Mouse (Mus musculus): ENCODE results near the gene Furin. TPM values are rescaled to one million over a fixed set of nuclear protein-coding genes. Genes with fewer than 3 reads are reported as not detected.

The Furin gene
- polyA plus RNA-seq, 1 experiment from 2014 or later, result 8.7 TPM

DNA sequence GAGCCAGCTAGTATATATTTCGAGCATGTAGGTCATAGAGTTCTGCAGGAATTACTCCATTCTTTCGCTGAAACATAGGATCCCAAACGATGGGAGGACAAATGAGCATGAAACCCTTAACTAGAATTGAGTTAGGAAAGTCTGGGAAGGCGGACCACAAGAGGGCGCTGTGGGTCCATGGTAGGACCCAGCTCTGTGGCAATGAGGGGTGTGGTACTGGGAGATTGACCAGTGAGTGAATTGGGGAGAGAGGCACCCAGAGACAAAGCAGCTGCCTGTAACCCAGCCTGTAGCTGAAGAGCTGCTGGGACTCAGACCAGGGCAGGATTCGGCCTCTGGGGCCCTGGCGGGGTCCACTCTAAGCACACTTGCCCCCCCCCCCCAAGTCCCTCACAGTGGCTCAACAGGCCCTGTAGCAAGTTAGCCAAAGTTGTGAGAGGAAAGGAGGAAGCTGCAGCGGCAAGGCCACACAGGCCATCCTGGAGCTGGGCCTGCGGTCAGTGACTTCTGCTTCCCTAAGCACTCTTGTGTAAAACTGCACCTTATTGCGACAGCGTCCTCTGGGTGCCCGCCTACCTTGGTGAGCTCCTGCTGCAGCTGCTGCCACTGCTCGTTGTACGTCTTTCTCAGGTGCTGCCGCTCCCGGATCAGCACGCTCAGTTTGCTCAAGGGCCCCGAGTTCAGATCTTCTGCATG, 18.9 kb downstream of the Furin start:
- H3K36me3 ChIP-seq (ENCODE audit: control insufficient read depth, insufficient read depth, low read length), result peaks cover 11% of the 10 kb centered on the region
- H3K9me3 ChIP-seq (replicated peaks; ENCODE audit: control insufficient read depth, low read length), result no peaks in the 10 kb centered on the region
- peak; percentile 70 for ATAC-seq (ENCODE audit: insufficient read depth, low FRiP score)
- peak overlapping the region; percentile 69 for H3K27ac ChIP-seq (ENCODE audit: low read length)
- peak overlapping the region; percentile 47 for H3K4me3 ChIP-seq (replicated peaks; ENCODE audit: low read length)
- peaks cover 19% of the 10 kb centered on the region for H3K4me1 ChIP-seq (ENCODE audit: control insufficient read depth, insufficient read depth, low read length)
- no peaks in the 10 kb centered on the region for H3K27me3 ChIP-seq (ENCODE audit: control insufficient read depth, insufficient read depth, low read length)
- WGBS, result 36% methylated on average over 18 of the region's 18 CpGs
- peak overlapping the region; percentile 62 for H3K4me2 ChIP-seq (ENCODE audit: low read depth, low read length)
- peak overlapping the region; percentile 76; the same call in 1 of the 2 replicates for H3K9ac ChIP-seq (ENCODE audit: low read length)

GRCm38 (mm10) chr7:80382919-80383318, 22.3 kb downstream of the Furin start:
- no peaks in the 10 kb centered on the region for H3K27me3 ChIP-seq (ENCODE audit: control insufficient read depth, insufficient read depth, low read length)
- no peaks in the 10 kb centered on the region for H3K36me3 ChIP-seq (ENCODE audit: control insufficient read depth, insufficient read depth, low read length)
- ATAC-seq (ENCODE audit: insufficient read depth, low FRiP score), result no peak
- no peak overlapping the region for H3K27ac ChIP-seq (ENCODE audit: low read length)
- H3K9ac ChIP-seq (ENCODE audit: low read length), result no peak overlapping the region
- H3K9me3 ChIP-seq (replicated peaks; ENCODE audit: control insufficient read depth, low read length), result no peaks in the 10 kb centered on the region
- WGBS, result 70% methylated on average over 11 of the region's 11 CpGs
- H3K4me1 ChIP-seq (ENCODE audit: control insufficient read depth, insufficient read depth, low read length), result peaks cover 16% of the 10 kb centered on the region
- no peak overlapping the region for H3K4me2 ChIP-seq (ENCODE audit: low read depth, low read length)
- no peak overlapping the region for H3K4me3 ChIP-seq (replicated peaks; ENCODE audit: low read length)

GRCm38 (mm10) chr7:80379531-80379930, 25.7 kb downstream of the Furin start:
- no peak overlapping the region for H3K4me2 ChIP-seq (ENCODE audit: low read depth, low read length)
- H3K4me1 ChIP-seq (ENCODE audit: control insufficient read depth, insufficient read depth, low read length), result no peaks in the 10 kb centered on the region
- no peaks in the 10 kb centered on the region for H3K9me3 ChIP-seq (replicated peaks; ENCODE audit: control insufficient read depth, low read length)
- H3K36me3 ChIP-seq (ENCODE audit: control insufficient read depth, insufficient read depth, low read length), result no peaks in the 10 kb centered on the region
- no peak overlapping the region for H3K4me3 ChIP-seq (replicated peaks; ENCODE audit: low read length)
- WGBS, result 66% methylated on average over 13 of the region's 13 CpGs
- H3K27ac ChIP-seq (ENCODE audit: low read length), result no peak overlapping the region
- no peak overlapping the region for H3K9ac ChIP-seq (ENCODE audit: low read length)
- ATAC-seq (ENCODE audit: insufficient read depth, low FRiP score), result no peak
- H3K27me3 ChIP-seq (ENCODE audit: control insufficient read depth, insufficient read depth, low read length), result no peaks in the 10 kb centered on the region

DNA sequence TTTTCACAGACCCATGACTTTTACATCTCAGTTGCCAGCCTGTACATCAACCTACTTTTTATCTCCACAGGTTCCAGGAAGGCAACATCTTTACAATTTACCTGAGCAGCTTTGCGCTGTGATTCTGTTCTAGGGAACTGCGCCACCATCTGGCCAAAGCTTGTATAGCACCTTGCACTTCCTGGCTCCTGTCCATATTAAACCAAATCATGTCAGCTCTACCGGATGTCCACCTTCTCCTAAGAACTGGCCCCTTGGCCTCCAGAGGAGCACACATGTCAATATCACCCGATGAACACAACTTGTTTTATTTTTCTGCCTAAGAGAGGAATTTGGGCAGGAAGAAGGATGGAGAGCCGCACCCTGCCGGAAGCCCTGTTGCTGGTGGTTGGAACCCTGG, 27.8 kb downstream of the Furin start:
- Histone ChIP-seq H3K36me3 (ENCODE audit: control insufficient read depth, insufficient read depth, low read length) (no peaks in the 10 kb centered on the region), H3K4me3 (replicated peaks; ENCODE audit: low read length) (no peak overlapping the region), H3K27me3 (ENCODE audit: control insufficient read depth, insufficient read depth, low read length) (no peaks in the 10 kb centered on the region), H3K4me2 (ENCODE audit: low read depth, low read length) (no peak overlapping the region), H3K4me1 (ENCODE audit: control insufficient read depth, insufficient read depth, low read length) (no peaks in the 10 kb centered on the region), H3K9me3 (replicated peaks; ENCODE audit: control insufficient read depth, low read length) (no peaks in the 10 kb centered on the region), H3K27ac (ENCODE audit: low read length) (no peak overlapping the region), H3K9ac (ENCODE audit: low read length) (no peak overlapping the region)
- ATAC-seq (ENCODE audit: insufficient read depth, low FRiP score), result no peak
- 32% methylated on average over 6 of the region's 6 CpGs for WGBS

DNA sequence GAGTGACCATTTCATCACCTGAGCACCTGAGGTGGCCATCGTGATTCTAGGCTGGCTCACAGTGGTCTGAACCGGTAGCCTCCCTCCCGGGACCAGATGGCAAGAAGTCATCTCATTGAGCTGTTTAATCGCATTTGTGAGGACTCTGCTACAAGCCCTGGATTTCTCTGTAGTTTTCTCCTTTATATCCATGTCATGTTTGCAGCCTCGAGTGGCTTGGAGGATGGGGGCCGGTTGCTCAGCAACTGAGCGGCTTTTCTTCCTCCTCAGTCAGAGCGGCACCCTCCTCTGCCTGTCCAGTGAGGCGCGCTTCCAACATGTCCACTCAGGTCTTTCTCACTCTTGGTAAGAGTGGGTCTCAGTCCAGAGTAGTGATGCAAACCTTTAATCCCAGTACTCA, 29.0 kb downstream of the Furin start:
- Histone ChIP-seq H3K27ac (ENCODE audit: low read length) (no peak overlapping the region), H3K4me2 (ENCODE audit: low read depth, low read length) (no peak overlapping the region), H3K4me1 (ENCODE audit: control insufficient read depth, insufficient read depth, low read length) (no peaks in the 10 kb centered on the region), H3K27me3 (ENCODE audit: control insufficient read depth, insufficient read depth, low read length) (no peaks in the 10 kb centered on the region), H3K36me3 (ENCODE audit: control insufficient read depth, insufficient read depth, low read length) (no peaks in the 10 kb centered on the region), H3K4me3 (replicated peaks; ENCODE audit: low read length) (no peak overlapping the region), H3K9me3 (replicated peaks; ENCODE audit: control insufficient read depth, low read length) (no peaks in the 10 kb centered on the region), H3K9ac (ENCODE audit: low read length) (no peak overlapping the region)
- no peak for ATAC-seq (ENCODE audit: insufficient read depth, low FRiP score)
- WGBS, result 79% methylated on average over 10 of the region's 10 CpGs

DNA sequence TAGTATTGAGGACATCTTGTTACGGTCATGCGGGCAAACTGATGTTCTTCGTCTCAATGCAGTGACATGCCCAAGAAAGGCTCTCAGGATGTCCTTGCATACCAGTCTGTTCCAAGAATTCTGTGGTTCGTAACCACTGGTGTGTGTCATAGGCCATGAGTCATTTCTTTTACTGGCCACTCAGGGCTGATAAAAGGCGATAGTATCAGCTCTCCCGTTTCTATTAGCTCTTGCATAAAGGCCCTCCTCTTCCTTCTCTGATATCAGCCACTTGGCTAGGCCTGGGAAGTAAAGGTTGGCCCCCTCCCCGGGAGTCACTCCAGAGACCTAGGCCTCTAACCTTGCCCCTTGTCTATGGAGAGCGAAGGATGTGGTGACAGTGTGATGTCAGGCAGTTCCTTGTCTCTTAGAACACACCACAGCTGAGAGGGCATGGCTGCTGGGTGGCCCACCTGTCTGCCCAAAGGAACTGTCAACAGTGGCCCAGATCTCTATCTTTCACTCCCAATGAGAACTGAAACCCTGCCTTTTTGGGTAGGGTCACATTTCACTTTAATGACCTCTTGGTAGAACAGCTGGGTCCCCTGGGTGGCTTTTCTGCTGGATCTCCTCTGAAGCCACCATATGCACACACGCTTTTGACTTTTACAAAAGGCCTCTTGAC, 29.7 kb downstream of the Furin start:
- no peak for ATAC-seq (ENCODE audit: insufficient read depth, low FRiP score)
- no peak overlapping the region for H3K9ac ChIP-seq (ENCODE audit: low read length)
- H3K27ac ChIP-seq (ENCODE audit: low read length), result no peak overlapping the region
- H3K9me3 ChIP-seq (replicated peaks; ENCODE audit: control insufficient read depth, low read length), result no peaks in the 10 kb centered on the region
- H3K4me1 ChIP-seq (ENCODE audit: control insufficient read depth, insufficient read depth, low read length), result no peaks in the 10 kb centered on the region
- H3K27me3 ChIP-seq (ENCODE audit: control insufficient read depth, insufficient read depth, low read length), result no peaks in the 10 kb centered on the region
- no peak overlapping the region for H3K4me3 ChIP-seq (replicated peaks; ENCODE audit: low read length)
- 74% methylated on average over 9 of the region's 9 CpGs for WGBS
- no peak overlapping the region for H3K4me2 ChIP-seq (ENCODE audit: low read depth, low read length)
- H3K36me3 ChIP-seq (ENCODE audit: control insufficient read depth, insufficient read depth, low read length), result no peaks in the 10 kb centered on the region

GRCm38 (mm10) chr7:80374733-80375132, 30.5 kb downstream of the Furin start:
- no peaks in the 10 kb centered on the region for H3K9me3 ChIP-seq (replicated peaks; ENCODE audit: control insufficient read depth, low read length)
- ATAC-seq (ENCODE audit: insufficient read depth, low FRiP score), result no peak
- H3K27me3 ChIP-seq (ENCODE audit: control insufficient read depth, insufficient read depth, low read length), result no peaks in the 10 kb centered on the region
- WGBS, result 83% methylated on average over 3 of the region's 3 CpGs
- H3K4me2 ChIP-seq (ENCODE audit: low read depth, low read length), result no peak overlapping the region
- no peaks in the 10 kb centered on the region for H3K36me3 ChIP-seq (ENCODE audit: control insufficient read depth, insufficient read depth, low read length)
- H3K4me3 ChIP-seq (replicated peaks; ENCODE audit: low read length), result no peak overlapping the region
- no peak overlapping the region for H3K27ac ChIP-seq (ENCODE audit: low read length)
- H3K9ac ChIP-seq (ENCODE audit: low read length), result no peak overlapping the region
- peaks cover 6% of the 10 kb centered on the region for H3K4me1 ChIP-seq (ENCODE audit: control insufficient read depth, insufficient read depth, low read length)

- ATAC-seq (ENCODE audit: insufficient read depth, low FRiP score), result no peak
- H3K4me3 ChIP-seq (replicated peaks; ENCODE audit: low read length), result no peak overlapping the region
- H3K4me2 ChIP-seq (ENCODE audit: low read depth, low read length), result no peak overlapping the region
- no peaks in the 10 kb centered on the region for H3K36me3 ChIP-seq (ENCODE audit: control insufficient read depth, insufficient read depth, low read length)
- no peak overlapping the region for H3K27ac ChIP-seq (ENCODE audit: low read length)
- H3K27me3 ChIP-seq (ENCODE audit: control insufficient read depth, insufficient read depth, low read length), result no peaks in the 10 kb centered on the region
- 47% methylated on average over 3 of the region's 3 CpGs for WGBS
- peaks cover 10% of the 10 kb centered on the region for H3K4me1 ChIP-seq (ENCODE audit: control insufficient read depth, insufficient read depth, low read length)
- no peaks in the 10 kb centered on the region for H3K9me3 ChIP-seq (replicated peaks; ENCODE audit: control insufficient read depth, low read length)
- H3K9ac ChIP-seq (ENCODE audit: low read length), result no peak overlapping the region
Measured at GRCm38 (mm10) chr7:80374280-80374679, 31.0 kb downstream of the Furin start.

DNA sequence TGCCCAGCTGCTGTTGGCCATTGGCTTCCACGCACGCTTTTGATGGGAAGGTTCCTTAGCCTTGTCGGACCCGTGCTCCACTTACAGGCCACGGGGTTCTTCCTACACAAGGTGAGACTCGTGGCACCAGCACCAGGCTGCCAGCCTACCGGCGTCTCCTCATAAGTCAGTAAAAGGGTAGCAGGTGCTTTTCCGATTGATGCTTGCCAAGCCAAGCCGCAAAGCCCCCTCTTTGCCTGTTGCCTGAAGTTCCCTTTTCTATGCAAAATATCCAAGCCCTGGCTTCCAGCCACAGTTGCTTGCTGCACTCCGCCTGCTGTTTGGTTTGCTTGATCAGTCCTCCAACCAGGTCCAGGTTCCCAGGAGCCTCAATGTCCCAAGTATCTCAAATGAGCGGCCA, 31.4 kb downstream of the Furin start:
- 83% methylated on average over 12 of the region's 12 CpGs for WGBS
- Histone ChIP-seq H3K36me3 (ENCODE audit: control insufficient read depth, insufficient read depth, low read length) (no peaks in the 10 kb centered on the region), H3K4me3 (replicated peaks; ENCODE audit: low read length) (no peak overlapping the region), H3K4me2 (ENCODE audit: low read depth, low read length) (no peak overlapping the region), H3K27me3 (ENCODE audit: control insufficient read depth, insufficient read depth, low read length) (no peaks in the 10 kb centered on the region), H3K4me1 (ENCODE audit: control insufficient read depth, insufficient read depth, low read length) (peaks cover 14% of the 10 kb centered on the region), H3K9me3 (replicated peaks; ENCODE audit: control insufficient read depth, low read length) (no peaks in the 10 kb centered on the region), H3K27ac (ENCODE audit: low read length) (no peak overlapping the region), H3K9ac (ENCODE audit: low read length) (no peak overlapping the region)
- no peak for ATAC-seq (ENCODE audit: insufficient read depth, low FRiP score)

Data from stomach, embryonic 16.5 days (tissue).